Mouse (Mus musculus): ENCODE measurements around the gene Brms1.

The Brms1 gene

DNA sequence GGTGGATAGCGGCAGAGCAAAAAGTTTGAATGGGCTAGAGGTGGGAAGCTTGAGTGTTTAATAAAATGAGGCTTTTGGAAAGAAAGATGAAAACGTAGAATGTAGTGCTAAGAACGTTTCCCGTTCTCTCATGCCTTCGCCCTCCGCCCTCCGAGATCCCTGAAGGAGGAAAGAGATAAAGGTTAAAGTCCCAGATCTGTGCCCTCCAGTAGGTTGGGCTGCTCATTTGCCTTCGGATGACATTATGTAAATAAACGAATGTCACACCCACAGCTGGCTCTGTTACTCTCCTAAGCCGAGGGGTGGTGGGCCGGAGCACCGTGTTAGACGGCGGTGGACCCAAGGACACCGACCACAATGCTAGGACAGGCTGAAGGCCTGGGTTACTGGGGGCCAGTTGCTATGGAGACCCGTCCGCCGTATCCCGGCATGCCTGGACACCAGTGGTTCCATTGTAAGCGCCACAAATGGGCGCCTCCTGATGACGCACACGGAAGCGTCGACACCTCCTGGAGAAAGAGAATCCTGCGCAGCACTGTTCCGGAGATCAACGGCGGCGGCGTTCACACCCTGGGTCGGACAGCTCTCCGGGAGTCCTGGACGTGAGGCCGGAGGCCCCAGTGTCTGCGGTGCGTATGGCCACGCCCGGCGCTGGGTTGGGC, at the start of gene Brms1:
TSS of gene Brms1 (plus strand) at position 493 of the 662 bp plus-strand sequence.
- WGBS: 4% methylated on average over 40 of the region's 40 CpGs

DNA sequence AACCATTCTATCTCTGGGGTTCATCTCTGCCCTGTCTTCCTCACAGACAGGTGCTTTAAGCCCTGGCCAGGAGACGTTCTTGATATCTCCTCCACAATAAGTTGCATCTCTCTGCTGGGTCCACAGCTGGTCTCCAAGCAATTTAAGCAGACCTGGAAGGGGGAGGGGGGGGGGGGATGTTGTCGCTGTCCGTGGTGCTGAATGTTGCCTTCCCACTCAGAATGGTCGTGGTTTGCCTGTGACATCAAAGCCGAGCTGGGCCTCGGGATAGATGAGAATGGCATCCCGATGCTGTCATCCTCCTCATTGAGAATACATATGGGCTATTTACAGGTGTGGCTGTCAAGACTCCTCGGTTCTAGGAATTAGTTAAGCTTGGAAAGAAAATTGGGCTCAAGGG, 48.8 kb upstream of the Brms1 start:
- 9% methylated on average over 8 of the region's 8 CpGs for WGBS

DNA sequence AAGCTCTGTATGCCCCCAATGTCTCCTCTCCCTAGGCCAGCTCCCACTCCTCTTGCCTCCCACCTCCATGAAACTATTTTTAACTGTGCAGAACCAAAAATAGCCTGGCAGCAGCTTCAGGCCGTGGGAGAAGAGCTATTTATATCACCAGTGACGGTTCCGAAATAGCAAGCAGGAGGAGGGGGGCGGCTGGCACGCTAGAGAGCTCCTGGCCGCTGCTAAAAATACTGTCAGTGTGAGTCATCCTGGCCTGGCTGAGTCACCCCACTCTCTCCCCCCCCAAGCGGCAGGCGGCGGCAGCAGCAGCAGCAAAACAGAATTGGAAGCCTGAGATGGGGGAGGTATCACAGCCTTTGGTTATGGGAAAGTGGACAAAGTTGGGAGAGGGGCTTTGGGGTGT, 48.2 kb upstream of the Brms1 start:
- 0% methylated on average over 9 of the region's 9 CpGs for WGBS

DNA sequence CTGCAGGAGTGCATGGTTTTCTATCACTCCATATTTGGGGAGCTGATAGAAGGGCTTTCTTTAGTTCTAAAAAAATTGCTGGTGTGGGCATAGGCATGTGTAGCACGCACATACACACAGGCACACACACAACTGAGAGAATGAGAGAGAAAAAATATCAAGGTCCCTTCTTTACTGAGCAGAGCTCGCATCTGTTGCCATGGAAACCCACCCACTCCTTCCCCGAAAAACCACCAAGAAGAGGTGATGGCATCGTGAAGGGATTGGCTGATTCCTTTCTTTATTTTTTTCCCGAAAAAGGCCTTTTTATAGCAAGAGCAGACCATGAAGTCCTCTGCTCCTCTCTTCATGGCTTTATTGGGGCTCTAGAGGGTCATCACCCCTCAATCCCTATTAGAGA, 47.1 kb upstream of the Brms1 start:
- WGBS: 27% methylated on average over 5 of the region's 5 CpGs

DNA sequence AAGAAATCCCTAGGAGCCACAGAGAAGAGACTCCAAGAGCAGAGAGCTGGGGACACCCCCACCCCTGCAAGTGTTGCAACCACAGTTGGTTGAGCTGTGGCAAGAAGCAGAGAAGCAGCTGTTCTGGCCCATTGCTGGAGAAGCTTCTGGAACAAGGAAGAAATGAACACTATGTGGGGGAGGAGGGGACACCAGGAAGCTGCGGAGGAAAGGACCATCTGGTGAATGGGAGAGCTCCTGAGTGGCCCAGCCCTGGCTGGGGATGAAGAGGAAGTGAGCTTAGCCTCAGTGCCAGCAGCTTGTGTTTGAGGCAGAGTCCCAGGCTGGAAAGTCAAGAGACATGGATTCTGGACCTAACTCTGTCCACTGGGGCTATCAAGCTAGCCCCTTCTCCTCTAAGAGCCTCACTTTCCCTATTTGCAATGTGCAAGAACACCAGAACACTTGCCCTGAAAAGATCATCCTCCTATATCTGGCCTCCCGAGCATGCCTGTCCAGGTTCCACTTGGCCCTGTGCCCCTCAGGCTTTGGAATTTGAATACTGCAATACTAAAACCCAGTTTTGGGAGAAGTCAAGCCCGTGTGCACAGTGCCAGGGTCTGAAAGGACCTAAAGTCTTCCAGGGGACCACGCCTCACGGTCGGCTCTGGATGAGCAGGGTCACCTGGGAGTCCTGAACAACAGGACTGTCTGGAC, 41.6 kb upstream of the Brms1 start:
- 64% methylated on average over 6 of the region's 6 CpGs for WGBS

DNA sequence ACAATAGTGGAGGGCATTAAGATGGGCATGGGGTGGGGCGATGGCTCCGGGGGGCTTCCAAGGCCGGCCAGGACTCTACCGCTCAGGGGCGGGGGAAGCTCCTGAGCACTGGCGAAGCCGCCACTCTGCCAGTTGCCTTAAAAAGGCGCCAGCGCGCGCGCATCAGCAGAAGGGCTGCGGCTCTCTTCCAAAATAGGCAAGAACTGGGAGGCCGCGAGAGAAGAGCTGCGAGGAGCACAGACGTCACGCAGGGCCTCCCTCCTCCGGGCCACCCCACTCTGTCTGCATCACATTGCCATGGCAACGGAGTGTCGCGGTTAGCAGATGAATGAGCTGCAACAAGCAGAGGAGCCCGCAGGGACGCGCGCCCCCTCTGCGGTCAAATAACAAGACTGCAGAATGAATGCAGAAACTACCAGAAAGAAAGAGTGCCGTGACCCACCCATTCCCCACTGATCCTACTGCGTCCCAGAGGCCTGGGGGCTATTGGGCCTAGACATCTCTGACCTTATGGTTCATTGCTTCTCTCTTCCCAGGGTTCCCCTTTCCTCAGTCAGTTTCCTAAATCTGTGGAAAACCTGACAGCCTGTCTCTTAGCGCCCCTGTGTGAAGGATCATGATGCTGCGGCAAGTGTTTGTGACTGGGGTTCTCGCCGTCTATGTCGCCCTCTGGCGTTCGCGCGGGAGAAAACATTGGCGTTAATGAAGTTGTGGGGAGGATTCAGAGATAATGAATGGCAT, 39.3 kb upstream of the Brms1 start:
- under 1% methylated on average over 39 of the region's 39 CpGs for WGBS

DNA sequence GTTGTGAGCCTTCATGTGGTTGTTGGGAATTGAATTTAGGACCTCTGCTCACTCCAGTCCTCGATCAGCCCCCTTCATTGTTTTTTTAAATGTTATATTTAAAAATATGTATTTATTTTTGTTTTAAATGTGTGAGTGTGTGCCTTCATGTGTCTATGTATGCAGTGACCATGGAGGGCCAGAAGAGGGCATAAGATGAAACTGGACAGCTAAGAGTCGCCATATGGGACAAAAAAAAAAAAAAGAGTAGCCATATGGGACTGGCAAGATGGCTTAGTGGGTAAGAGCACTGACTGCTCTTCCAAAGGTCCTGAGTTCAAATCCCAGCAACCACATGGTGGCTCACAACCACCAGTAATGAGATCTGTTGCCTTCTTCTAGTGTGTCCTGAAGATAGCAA, 37.5 kb upstream of the Brms1 start:
- WGBS: 64% methylated on average over 2 of the region's 2 CpGs

DNA sequence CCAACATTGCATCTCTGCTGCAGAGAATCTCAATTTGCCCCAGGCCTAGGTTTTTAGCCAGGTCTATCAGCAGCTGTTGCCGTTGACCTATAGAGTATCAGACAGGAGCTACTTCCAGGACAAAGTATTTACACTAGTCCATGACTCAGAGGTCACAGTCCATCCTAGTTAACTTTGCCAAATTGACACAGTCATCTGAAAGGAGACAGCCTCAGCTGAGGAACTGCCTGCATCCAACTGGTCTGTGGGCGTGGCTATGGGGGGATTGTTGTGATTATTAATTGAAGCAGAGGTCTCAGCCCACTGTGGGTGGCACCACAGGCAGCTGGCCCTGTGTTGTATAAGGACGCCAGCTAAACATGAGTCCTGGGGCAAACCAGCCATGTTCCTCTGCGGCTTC, 36.2 kb upstream of the Brms1 start:
- WGBS: 80% methylated on average over 4 of the region's 4 CpGs

DNA sequence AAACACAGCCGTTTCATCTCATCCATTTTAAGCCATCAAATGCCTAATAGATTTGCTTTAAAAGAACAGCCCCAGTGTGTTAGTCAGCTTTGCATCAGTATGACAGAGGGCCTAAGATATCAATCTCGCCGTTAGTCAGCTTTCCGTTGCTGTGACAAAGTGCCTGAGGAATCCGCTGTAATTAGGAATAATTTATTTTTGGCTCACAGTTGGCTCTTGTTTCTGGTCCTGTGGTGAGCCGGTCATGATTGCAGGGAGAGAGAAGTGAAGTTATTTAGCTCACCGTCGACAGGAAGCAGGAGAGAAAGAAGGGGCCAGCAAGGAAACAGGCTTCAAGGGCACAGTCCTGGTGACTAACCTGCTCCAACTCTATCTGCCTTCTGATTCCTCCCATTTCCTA, 28.0 kb upstream of the Brms1 start:
- WGBS: 58% methylated on average over 8 of the region's 8 CpGs

DNA sequence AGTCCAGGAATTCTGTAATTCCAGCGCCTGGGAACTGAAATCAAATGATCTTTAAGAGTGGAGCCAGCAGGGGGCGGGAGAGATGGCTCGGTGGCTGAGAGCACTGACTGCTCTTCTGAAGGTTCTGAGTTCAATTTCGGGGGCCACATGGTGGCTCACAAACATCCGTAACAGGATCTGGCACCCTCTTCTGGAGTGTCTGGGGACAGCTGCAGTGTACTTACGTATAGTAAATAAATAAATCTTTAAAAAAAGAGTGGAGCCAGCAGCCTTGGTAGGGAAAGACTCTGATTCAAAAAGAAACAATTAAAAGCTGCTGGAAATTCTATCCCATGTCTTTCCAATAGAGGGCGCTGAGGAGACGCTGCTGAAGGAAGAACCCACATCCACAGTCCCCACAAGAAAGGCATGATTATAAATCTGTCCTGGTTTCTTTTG, 26.2 kb upstream of the Brms1 start:
- 6% methylated on average over 8 of the region's 8 CpGs for WGBS

DNA sequence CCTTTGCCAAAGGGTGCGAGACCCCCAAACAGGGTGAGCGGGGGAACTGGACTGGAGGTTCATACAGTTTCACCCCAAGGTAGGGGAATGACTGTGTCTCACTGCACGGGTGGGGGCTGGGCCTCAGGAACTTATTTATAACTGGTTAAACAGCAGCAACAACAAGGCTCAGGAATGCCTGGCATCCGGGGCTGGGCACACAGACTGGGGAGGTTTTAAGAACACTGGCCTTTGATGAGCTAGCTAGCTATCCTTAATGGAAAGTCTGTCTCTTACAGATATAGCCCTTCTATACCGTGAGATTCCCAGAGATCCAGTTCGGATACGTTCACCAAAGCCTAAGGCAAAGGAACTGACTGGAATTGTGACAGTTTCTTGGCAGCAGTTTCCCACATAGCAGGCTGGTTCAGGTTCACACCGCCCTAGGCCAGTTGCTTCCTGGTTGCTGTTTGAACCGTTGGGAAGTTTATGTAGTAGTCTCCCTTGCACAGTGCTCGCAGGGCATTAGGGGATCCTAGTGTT, 24.9 kb upstream of the Brms1 start:
- 34% methylated on average over 10 of the region's 10 CpGs for WGBS

DNA sequence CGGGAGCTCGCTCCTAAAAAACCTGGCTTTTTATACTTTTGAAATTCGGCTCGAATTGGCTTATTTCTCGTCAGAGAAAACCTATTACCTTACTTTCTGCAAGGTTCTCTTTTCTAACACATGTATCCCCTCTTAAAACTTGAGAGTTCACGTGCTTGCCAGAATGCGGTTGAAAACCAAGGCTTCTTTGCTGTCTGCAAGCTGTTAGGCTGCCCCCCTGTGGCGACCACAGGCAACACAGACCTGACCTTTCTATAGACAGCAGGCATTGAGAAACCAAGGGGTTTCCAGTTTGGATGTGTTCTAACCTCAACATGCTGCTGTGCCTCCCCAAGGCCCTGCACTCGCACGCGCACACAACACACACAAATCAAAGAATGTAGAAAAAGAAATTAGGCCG, 24.4 kb upstream of the Brms1 start:
- 31% methylated on average over 12 of the region's 12 CpGs for WGBS

DNA sequence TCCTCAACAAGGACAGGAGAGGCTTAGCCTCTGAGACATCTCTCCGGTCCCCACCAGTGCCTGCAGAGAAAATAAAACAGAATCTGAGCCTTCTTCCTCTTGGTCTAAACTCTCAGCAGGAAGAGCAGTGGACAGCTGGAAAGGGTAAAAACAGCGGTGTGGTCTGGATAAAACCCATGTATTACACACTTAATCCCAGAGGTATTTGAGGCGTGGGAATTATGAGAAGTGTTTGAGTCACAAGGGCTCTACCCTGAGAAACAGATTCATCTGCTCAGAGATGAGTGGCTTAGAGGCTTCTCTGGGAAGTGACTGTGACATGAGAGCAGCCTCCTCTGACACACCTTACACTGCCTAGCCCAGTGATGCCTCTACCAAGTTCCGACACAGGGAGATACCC, 23.5 kb upstream of the Brms1 start:
- 85% methylated on average over 4 of the region's 4 CpGs for WGBS

DNA sequence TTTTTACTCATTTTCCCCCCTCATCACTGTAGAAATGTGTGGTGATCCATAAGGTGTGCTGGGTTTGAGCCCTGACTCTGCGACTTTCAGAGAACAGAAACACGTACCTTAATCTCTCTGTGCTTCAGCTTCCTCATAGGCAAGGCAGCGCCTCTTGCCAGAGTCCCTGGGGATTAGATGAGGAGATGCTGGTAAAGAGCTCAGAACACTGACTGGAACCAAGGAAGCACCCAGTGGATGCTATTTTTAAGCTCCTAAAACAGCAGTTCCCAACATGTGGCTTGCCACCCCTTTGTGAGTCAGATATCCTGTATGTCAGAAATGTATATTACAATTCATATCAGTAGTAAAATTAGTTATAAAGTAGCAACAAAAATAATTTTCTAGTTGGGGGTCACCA, 23.0 kb upstream of the Brms1 start:
- WGBS: 76% methylated on average over 3 of the region's 3 CpGs

DNA sequence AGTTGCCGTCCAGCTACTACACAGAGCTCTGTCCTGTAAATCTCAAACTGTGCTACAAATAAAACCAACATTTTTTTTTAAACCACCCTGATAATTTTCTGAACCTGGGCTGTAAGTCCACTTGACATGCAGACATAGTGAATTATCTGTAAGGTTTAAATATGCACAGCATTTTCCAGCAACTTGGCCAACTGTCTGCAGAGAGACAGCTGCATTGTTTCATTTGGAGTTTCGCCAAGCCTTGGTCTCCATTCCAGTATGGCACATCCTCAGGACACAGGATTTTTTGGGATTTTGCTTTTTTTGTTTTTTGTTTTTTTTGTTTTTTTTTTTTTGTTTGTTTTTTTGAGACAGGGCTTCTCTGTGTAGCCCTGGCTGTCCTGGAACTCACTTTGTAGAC, 19.7 kb upstream of the Brms1 start:
- WGBS: 83% methylated on average over 2 of the region's 2 CpGs

DNA sequence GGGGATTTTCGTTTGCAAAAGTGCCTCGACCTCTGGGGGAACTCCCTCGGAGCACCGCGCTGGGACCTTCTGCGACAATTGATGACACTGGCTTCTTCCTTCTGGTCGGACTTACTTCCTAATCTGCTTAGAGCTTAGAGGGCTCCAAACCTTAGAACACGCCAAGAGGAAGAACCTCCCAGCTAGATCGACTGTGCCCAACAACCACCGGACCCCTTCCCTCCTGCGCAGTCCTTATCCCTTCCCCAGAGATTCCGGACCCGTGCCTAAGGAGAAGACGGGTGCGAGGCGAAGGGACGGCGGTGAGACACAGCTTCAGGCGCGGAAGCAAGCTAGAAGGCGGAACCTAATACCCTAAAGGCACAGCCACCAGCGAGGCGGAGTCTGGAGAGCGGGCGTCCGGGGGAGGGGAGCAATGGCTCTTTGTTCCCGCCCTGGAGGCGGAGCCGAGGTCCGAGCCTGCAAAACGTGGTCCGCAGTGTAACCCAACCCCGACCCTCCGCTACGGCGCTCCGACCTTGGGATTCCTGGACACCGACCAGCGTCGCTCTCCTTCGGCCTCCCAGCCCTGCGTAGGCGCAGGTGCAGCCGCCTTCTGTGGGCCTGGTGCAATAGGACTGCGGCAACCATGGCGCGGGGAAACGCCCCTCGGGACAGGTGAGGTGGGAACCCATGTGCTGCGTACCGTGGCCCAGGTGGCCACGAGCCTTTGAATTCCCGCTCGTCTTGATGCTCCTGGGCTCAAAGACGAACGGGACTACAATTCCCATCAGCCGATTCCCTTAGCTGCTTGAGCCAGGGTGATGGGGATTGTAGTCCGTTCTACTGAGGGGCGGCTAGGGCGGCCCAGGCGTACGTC, 17.3 kb upstream of the Brms1 start, which contains the start of gene Slc29a2:
TSS of gene Slc29a2 (plus strand) at position 240 of the 859 bp plus-strand sequence.
- WGBS: under 1% methylated on average over 62 of the region's 62 CpGs

DNA sequence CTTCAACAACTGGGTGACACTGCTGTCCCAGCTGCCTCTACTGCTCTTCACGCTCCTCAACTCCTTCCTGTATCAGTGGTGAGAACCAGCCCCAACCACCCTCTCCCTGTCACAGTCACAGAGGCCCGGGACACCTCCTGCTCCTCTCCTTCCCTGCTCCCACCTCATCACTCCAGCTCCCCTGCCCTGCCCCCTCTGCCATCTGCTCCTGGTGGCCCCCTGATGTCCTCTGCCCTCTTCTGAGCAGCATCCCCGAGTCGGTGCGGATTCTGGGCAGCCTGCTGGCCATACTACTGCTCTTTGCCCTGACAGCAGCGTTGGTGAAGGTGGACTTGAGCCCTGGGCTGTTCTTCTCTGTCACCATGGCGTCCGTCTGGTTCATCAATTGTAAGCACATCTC, 15.0 kb upstream of the Brms1 start:
- 92% methylated on average over 8 of the region's 8 CpGs for WGBS

DNA sequence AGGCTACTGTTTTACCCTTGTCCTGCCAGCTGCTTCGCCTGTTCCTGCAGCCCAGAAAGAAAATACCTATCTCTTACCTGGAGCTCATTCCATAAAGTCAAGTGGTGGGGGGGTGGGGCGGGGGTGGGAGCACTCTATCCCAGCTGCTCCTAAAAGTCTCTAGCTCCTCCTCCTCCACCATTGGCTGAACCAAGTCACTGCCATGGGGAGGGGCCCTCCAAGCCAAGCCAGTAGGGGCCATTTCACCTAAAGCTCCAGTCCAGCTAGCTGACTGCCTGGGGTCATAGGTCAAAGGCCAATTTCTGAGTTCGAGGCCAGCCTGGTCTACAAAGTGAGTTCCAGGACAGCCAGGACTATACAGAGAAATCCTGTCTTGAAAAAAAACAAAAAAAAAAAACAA, 8.5 kb upstream of the Brms1 start:
- WGBS: 86% methylated on average over 3 of the region's 3 CpGs

DNA sequence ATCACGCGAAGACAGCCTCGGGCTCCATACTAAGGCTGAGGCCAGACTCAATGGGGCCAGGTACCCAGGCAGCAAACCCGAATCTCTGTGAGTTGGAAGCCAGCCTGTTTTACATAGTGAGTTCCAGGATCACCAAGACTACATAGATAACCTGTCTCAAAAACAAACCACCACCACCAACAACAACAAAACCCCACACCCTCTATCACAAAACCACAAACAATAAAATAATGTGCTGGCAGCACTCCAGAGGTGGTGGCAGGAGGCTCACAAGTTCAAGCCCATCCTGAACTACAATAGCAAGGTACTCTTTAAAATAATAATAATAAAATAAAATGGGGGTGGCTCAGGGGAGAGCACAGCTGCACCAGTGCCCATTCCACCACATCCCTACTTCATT, 4.6 kb upstream of the Brms1 start:
- WGBS: 85% methylated on average over 4 of the region's 4 CpGs

DNA sequence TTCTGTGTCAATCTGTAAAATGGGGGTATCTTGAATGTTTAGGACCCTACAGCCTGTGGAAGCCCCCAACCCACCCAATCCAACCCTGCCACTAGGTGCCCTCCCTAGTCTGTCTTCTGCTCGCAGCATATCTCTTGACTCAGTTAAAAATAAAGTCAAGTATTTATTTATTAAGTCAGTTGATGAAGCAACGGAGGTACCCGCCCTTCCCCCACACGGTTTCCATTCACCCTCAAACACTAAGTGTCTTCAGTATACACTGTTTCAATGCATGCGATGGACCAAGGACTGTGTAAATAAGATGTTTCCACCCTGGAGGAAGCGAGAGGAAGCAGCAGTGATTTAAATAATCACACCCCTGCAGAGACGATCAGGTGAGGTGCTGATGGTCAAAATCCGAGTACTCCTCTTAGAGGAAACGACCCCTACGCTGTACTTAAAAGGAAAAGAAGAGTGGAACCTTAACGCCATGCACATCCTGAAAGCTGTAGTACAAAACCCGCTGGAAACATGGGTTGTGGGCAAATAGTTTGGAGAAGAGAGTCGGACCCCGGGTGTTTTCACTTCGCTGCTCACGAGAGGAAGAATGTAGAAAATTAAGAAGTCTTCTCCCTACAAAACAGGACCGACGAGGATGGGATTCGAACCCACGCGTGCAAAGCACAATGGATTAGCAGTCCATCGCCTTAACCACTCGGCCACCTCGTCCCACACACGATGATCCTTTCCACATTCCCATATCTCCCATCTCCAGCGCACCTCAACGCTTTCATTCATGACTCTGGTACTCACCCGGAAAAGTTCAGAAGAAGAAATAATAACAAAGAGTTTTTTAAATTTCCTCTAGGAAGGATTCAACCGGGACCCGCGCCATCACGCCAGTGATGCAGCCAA, 3.2 kb upstream of the Brms1 start:
- WGBS: 3% methylated on average over 32 of the region's 32 CpGs

DNA sequence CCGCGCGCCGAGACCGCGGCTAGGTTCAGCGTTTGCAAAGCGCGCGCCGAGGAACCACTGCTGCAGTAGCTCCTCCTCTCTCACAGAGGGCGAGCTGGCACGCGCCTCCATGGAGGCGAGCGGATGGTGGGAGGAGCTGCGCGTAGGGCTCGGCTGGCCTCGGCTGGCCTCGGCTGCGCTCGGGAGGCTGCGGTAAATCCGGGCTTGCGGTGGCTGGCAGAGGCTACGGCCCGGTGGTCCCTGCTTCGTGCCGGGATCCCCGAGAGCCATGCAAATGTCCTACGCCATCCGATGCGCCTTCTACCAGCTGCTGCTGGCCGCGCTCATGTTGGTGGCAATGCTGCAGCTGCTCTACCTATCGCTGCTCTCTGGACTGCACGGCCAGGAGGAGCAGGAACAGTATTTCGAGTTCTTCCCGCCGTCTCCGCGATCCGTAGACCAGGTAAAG, 2.4 kb upstream of the Brms1 start, which contains the start of the genes B4gat1 and AC124502.3:
TSS of gene B4gat1 (plus strand) at position 118 of the 448 bp plus-strand sequence.
TSS of gene AC124502.3 (plus strand) at position 183 of the 448 bp plus-strand sequence.
- under 1% methylated on average over 44 of the region's 44 CpGs for WGBS

All from cerebral cortex, adult 2 months (tissue).